Mouse (Mus musculus): ENCODE measurements at regions not wholly inside any gene's neighbourhood (a gene's known extent, or its start where the extent isn't known, plus 50 kb on each side); places are given as distances from the start of the nearest gene placed in this dataset.

GRCm38 (mm10) chr1:94217407-94217806 lies 165.1 kb upstream of the Pdcd1 start:
- DNase-seq: no peak

GRCm38 (mm10) chr1:94208929-94209328 lies 156.6 kb upstream of the Pdcd1 start:
- DNase-seq: no peak

GRCm38 (mm10) chr1:94207859-94208258 lies 155.5 kb upstream of the Pdcd1 start:
- no peak for DNase-seq

GRCm38 (mm10) chr1:94203281-94203680 lies 150.9 kb upstream of the Pdcd1 start:
- DNase-seq: no peak

GRCm38 (mm10) chr1:94183876-94184275 lies 131.5 kb upstream of the Pdcd1 start:
- DNase-seq: no peak

GRCm38 (mm10) chr1:94149958-94150357 lies 97.6 kb upstream of the Pdcd1 start:
- no peak for DNase-seq

GRCm38 (mm10) chr1:94147015-94147414 lies 94.7 kb upstream of the Pdcd1 start:
- no peak for DNase-seq

- no peak for DNase-seq
Observed at GRCm38 (mm10) chr1:94140518-94140917, 88.2 kb upstream of the Pdcd1 start.

- peak; percentile 18 to 25 for DNase-seq
Observed at GRCm38 (mm10) chr1:94139445-94140062, 87.2 kb upstream of the Pdcd1 start.

GRCm38 (mm10) chr1:94136731-94137130 lies 84.4 kb upstream of the Pdcd1 start:
- DNase-seq: no peak
